Mouse (Mus musculus) cerebellum, adult 2 months (tissue): ENCODE measurements around the gene Pnkp. TPM values are rescaled to one million over a fixed set of nuclear protein-coding genes. Genes with fewer than 3 reads are reported as not detected.
A peak's percentile ranks its signal among the peaks of the same experiment; 100 is the strongest.

Source experiments
- DNase-seq, 2 experiments: peaks; one replicate each; pipeline ENCODE4 v3.0.0; 2021
- H3K27ac ChIP-seq: fragments of 200-500 bp; 2 replicates; pipeline ENCODE4 v1.5.1; 2012; ENCODE audit warnings: low read length, control low read depth, inconsistent platforms; ENCODE audit not compliant: insufficient read depth
- H3K27me3 ChIP-seq: fragments of 200-500 bp; 2 replicates; pipeline ENCODE4 v1.6.1; 2012; ENCODE audit warnings: inconsistent platforms, mild to moderate bottlenecking, low read length, moderate library complexity; ENCODE audit not compliant: control insufficient read depth, insufficient read depth
- H3K4me1 ChIP-seq: fragments of 200-500 bp; 2 replicates; pipeline ENCODE4 v1.6.1; 2011; ENCODE audit warnings: low read length; ENCODE audit not compliant: control insufficient read depth, insufficient read depth
- H3K4me3 ChIP-seq: fragments of 200-500 bp; replicated peaks from 2 replicates; pipeline ENCODE3; 2011; ENCODE audit warnings: mild to moderate bottlenecking, low read depth, low read length, control low read depth; ENCODE audit not compliant: insufficient read depth
- CTCF ChIP-seq: fragments of 200-500 bp; IDR thresholded peaks from 2 replicates; pipeline ENCODE4 v1.5.1; 2011; ENCODE audit warnings: low read depth, mild to moderate bottlenecking, control low read depth, low read length, moderate library complexity, borderline replicate concordance; ENCODE audit not compliant: insufficient read depth
- POLR2A ChIP-seq: fragments of 200-500 bp; IDR thresholded peaks from 2 replicates; pipeline ENCODE4 v1.6.1; 2011; ENCODE audit warnings: low read length, control low read depth, borderline replicate concordance; ENCODE audit not compliant: insufficient read depth
- WGBS: fragments of 180-500 bp; shearing (Covaris S2); methylation state at CpG from one replicate; pipeline ENCODE4 v1.1.7; 2018; 5-methylcytosine and 5-hydroxymethylcytosine counted together
- polyA plus RNA-seq: library from polyadenylated mRNA; depleted of rRNA; stranded (reverse); fragments of >200 nt; gene quantifications from 2 replicates; pipeline ENCODE4 v1.2.3, GENCODE M21; 2012

Gene Pnkp
- polyA plus RNA-seq, 1 experiment: 38.3 TPM

GRCm38 (mm10) chr7:44845006-44845405 lies 11.9 kb upstream of the Pnkp start:
- Histone ChIP-seq H3K27me3 (no peaks in the 10 kb centered on the region), H3K4me3 (no peak overlapping the region), H3K27ac (no peak overlapping the region), H3K4me1 (no peaks in the 10 kb centered on the region)
- no peak for DNase-seq
- TF ChIP-seq CTCF: no peak
- TF ChIP-seq POLR2A: no peak
- 89% methylated on average over 10 of the region's 10 CpGs for WGBS

- TF ChIP-seq POLR2A (no peak), CTCF (no peak)
- H3K27me3 ChIP-seq: no peaks in the 10 kb centered on the region
- H3K27ac ChIP-seq: no peak overlapping the region
- 0 out of 2 replicates have a peak, but pooled peaks cover 7% of the 10 kb centered on the region for H3K4me1 ChIP-seq
- WGBS: 69% methylated on average over 7 of the region's 7 CpGs
- peak in 1 of 2 experiments; percentile 28 for DNase-seq
- H3K4me3 ChIP-seq: no peak overlapping the region
Measured at GRCm38 (mm10) chr7:44846804-44847203, 10.1 kb upstream of the Pnkp start.

GRCm38 (mm10) chr7:44847772-44848171 lies 9.2 kb upstream of the Pnkp start:
- TF ChIP-seq CTCF: no peak
- TF ChIP-seq POLR2A: no peak
- DNase-seq: peak in 1 of 2 experiments; percentile 40
- Histone ChIP-seq H3K4me1 (peaks cover 9% of the 10 kb centered on the region; the same call in 1 of the 2 replicates), H3K27ac (no peak overlapping the region), H3K27me3 (no peaks in the 10 kb centered on the region), H3K4me3 (peak overlapping the region; percentile 75)
- WGBS: 64% methylated on average over 5 of the region's 5 CpGs

GRCm38 (mm10) chr7:44848561-44849415 lies 8.2 kb upstream of the Pnkp start, which contains the start of the genes Akt1s1 and Tbc1d17:
Gene Akt1s1 (plus strand): TSS chr7:44848991.
Gene Tbc1d17 (minus strand): TSS chr7:44849079.
- peaks cover 9% of the 10 kb centered on the region; the same call in 1 of the 2 replicates for H3K4me1 ChIP-seq
- H3K27ac ChIP-seq: peak within 1 kb of the TSS; percentile 96
- under 1% methylated on average over 54 of the region's 54 CpGs for WGBS
- H3K27me3 ChIP-seq: no peaks in the 10 kb centered on the region
- peak; percentile 100 for DNase-seq
- TF ChIP-seq POLR2A: peak; percentile 73; the same call in 1 of the 2 replicates
- TF ChIP-seq CTCF: no peak
- peak within 1 kb of the TSS; percentile 75 for H3K4me3 ChIP-seq

- peak; percentile 53; the same call in 1 of the 2 replicates for TF ChIP-seq POLR2A
- TF ChIP-seq CTCF: no peak
- DNase-seq: peak; percentile 92
- peaks cover 9% of the 10 kb centered on the region; the same call in 1 of the 2 replicates for H3K4me1 ChIP-seq
- H3K27ac ChIP-seq: peak overlapping the region; percentile 96
- H3K4me3 ChIP-seq: peak overlapping the region; percentile 75
- under 1% methylated on average over 41 of the region's 41 CpGs for WGBS
- no peaks in the 10 kb centered on the region for H3K27me3 ChIP-seq
Measured at GRCm38 (mm10) chr7:44849416-44850111, 7.4 kb upstream of the Pnkp start.

- no peak for DNase-seq
- Histone ChIP-seq H3K27ac (peak overlapping the region; percentile 96), H3K4me1 (peaks cover 9% of the 10 kb centered on the region; the same call in 1 of the 2 replicates), H3K4me3 (peak overlapping the region; percentile 75), H3K27me3 (no peaks in the 10 kb centered on the region)
- 2% methylated on average over 33 of the region's 33 CpGs for whole genome bisulfite sequencing
- TF ChIP-seq POLR2A: no peak
- TF ChIP-seq CTCF: no peak
Measured at GRCm38 (mm10) chr7:44850146-44850545, 6.8 kb upstream of the Pnkp start.

- Histone ChIP-seq H3K4me3 (peak overlapping the region; percentile 75), H3K27ac (peak overlapping the region; percentile 41; the same call in 1 of the 2 replicates), H3K4me1 (peaks cover 9% of the 10 kb centered on the region), H3K27me3 (no peaks in the 10 kb centered on the region)
- 67% methylated on average over 8 of the region's 8 CpGs for WGBS
- DNase-seq: peak in 1 of 2 experiments; percentile 22
- TF ChIP-seq POLR2A (no peak), CTCF (no peak)
Measured at GRCm38 (mm10) chr7:44850789-44851624, 5.9 kb upstream of the Pnkp start.
